Mouse (Mus musculus) cortical plate, adult 2 months (tissue): ENCODE measurements around the gene Adtrp.

Source experiments
- CTCF ChIP-seq: fragments of 200-500 bp; IDR thresholded peaks from 2 replicates; pipeline ENCODE4 v1.5.1; 2011; ENCODE audit warnings: mild to moderate bottlenecking, control low read depth, low read length; ENCODE audit not compliant: insufficient read depth; ENCODE audit errors: extremely low read depth
- POLR2A ChIP-seq: fragments of 200-500 bp; IDR thresholded peaks from 2 replicates; pipeline ENCODE4 v1.6.1; 2011; ENCODE audit warnings: mild to moderate bottlenecking, low read length, control low read depth; ENCODE audit not compliant: insufficient read depth; ENCODE audit errors: extremely low read depth

- TF ChIP-seq CTCF, result no peak
- TF ChIP-seq POLR2A, result no peak
These were observed 19.2 kb downstream of the Adtrp start for GRCm38 (mm10) chr13:41828296-41828754.
